Mouse (Mus musculus): ENCODE results near the gene Gm44511.

GRCm38 (mm10) chr6:128793734-128794133 lies 32.4 kb downstream of the Gm44511 start:
- TF ChIP-seq CTCF (IDR thresholded peaks at IDR 0.05; ENCODE audit: low read depth): no peak
- no peak for TF ChIP-seq EP300 (IDR thresholded peaks at IDR 0.05; ENCODE audit: low read depth)

Measured in liver, postnatal 0 days (tissue).